Mouse (Mus musculus) G1E-ER4 (cell line): ENCODE measurements at regions not wholly inside any gene's neighbourhood (a gene's known extent, or its start where the extent isn't known, plus 50 kb on each side); places are given as distances from the start of the nearest gene placed in this dataset.

Experiments used
- GATA1 ChIP-seq: IDR thresholded peaks from one replicate; pipeline ENCODE4 v1.8.0; 2012; ENCODE audit warnings: low read length, inconsistent platforms

DNA sequence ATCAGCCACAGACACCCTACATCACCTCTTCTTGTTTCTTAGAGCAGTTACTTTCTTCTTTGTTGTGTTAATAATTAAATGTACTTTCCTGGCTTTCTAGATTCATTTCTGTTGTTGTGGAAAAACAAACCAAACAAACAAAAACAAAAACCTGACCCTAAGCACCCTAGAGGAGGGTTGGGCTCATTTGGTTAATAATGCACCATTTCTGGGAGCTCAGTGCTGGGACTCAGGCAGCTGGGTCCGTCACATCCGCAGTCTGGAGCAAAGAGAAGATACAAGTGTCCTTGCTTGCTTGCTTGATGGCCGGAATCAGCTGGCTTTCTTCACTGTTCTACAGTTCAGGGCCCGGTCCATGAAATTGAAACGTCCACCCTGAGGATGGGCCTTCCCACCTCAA, 191.9 kb downstream of the Tgfb2 start:
- no peak for TF ChIP-seq GATA1

DNA sequence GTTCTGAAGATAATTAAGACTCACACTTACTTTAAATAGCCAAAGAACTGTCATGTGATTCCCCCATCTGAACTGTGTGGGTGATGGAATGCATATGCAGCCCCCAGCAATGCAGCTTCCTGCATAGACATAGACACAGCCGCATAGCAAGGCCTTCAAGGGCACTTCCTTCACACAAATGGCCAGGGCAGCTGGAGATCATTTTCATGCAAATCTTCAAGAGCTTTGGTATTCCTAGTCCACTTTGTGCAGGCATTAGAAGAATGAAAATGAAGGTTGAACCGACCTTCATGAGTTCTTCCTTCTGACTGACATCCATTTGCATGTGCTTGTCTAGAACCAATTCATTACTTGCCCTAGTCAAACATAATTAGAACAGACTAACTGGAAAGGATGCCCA, 195.3 kb downstream of the Tgfb2 start:
- TF ChIP-seq GATA1 = no peak

DNA sequence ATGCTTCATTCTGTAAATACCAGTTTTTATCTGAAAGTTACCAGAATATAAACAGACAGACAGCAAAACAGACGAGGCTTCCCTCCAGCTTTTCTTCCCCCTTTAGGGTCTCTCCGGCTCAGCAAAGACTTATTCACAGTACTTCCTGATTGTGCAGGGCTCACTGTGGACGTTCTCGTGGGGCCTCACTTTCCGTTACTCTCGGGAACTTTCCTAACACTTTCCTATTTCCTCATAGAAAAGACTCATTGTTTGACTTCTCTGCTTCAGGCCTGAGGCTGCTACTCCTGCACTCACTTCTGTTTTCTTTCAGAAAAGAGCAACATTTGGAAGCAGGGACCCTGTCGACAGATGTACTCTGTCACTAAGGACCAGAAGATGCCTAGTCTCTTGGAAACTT, 197.4 kb downstream of the Tgfb2 start:
- TF ChIP-seq GATA1 = no peak

GRCm38 (mm10) chr1:186507956-186508355, 197.8 kb downstream of the Tgfb2 start:
- TF ChIP-seq GATA1 = no peak

DNA sequence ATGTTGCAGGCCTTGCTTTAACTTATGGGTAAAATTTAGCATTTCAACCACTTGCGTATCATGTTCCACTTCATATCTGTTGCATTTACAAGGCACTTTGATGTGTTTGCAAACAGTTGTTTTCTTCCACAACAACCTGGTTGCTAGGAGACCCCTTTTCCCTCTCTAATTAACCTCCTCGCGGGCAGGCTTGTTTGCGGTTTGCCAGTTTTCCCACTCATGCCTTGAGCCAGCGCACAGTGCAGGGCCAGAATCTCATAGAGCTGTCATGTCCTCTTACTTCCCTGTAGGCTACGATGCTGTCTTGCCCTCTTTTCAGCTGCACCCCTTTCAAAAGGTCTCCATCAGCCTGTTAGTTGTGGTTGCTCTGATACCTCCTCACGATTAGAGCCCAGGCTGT, 199.3 kb downstream of the Tgfb2 start:
- no peak for TF ChIP-seq GATA1

GRCm38 (mm10) chr1:186505912-186506311, 199.9 kb downstream of the Tgfb2 start:
- no peak for TF ChIP-seq GATA1

- TF ChIP-seq GATA1 = no peak
Measured at GRCm38 (mm10) chr1:186505051-186505711, 200.6 kb downstream of the Tgfb2 start.

- TF ChIP-seq GATA1 = no peak
Measured at GRCm38 (mm10) chr1:186501726-186502125, 204.1 kb downstream of the Tgfb2 start.

DNA sequence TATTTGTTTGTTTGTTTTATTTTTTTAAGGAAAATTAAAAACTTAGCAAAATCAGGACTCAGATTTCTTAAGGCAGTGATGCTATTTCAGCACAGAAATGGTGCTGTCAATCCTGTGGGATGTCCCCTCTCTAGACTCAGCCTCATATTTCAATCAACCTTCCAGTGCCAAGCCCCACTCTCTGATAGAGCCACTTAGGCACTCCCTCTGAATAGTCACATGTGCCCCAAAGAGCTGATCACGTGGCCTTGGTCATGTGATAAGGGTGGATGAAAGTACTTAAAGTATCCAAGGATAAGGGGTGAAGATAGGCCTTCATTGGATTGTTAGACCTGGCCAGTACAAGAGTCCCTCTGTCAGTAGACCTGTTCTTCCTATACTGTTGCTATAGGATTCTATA, 207.9 kb downstream of the Tgfb2 start:
- no peak for TF ChIP-seq GATA1

GRCm38 (mm10) chr1:186497333-186497732, 208.5 kb downstream of the Tgfb2 start:
- TF ChIP-seq GATA1 = no peak

GRCm38 (mm10) chr1:186494411-186494783, 211.4 kb downstream of the Tgfb2 start:
- TF ChIP-seq GATA1 = no peak

GRCm38 (mm10) chr1:186493664-186494410, 212.0 kb downstream of the Tgfb2 start:
- no peak for TF ChIP-seq GATA1

GRCm38 (mm10) chr1:186482177-186482576, 223.6 kb downstream of the Tgfb2 start:
- no peak for TF ChIP-seq GATA1

DNA sequence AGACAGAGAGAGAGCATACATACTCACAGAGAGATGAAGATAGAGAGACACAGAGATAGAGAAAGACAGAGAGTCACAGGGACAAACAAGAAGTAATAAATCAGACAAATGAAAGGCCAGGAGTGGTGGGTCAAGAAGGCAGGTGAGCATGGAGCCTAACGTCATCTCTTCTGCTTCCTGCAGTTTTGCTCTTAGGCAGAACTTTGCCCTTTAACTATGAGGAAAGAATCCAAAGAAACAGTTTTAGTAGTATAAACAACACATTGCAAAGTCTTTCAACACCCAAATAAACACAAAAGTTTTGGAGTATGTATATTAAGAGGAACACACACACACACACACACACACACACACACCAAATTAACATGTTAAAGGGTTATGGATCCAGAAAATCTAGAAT, 225.8 kb downstream of the Tgfb2 start:
- TF ChIP-seq GATA1 = no peak

GRCm38 (mm10) chr1:186478428-186479238, 227.2 kb downstream of the Tgfb2 start:
- TF ChIP-seq GATA1 = no peak

- TF ChIP-seq GATA1 = no peak
Measured at GRCm38 (mm10) chr1:186474844-186475243, 230.9 kb downstream of the Tgfb2 start.
